Mouse (Mus musculus): Measurements from ENCODE around the gene Gal3st3. TPM values are rescaled to one million over a fixed set of nuclear protein-coding genes. Genes with fewer than 3 reads are reported as not detected.
A peak's percentile ranks its signal among the peaks of the same experiment; 100 is the strongest.

Gene Gal3st3
- polyA plus RNA-seq, 1 experiment from 2014 or later = 10.3 TPM

- Histone ChIP-seq H3K36me3 (replicated peaks) (peaks cover 78% of the 10 kb centered on the region), H3K4me1 (peaks cover 22% of the 10 kb centered on the region), H3K4me3 (no peak overlapping the region), H3K27ac (no peak overlapping the region), H3K9me3 (no peaks in the 10 kb centered on the region; the same call in 1 of the 2 replicates), H3K27me3 (ENCODE audit: poor library complexity, severe bottlenecking) (no peaks in the 10 kb centered on the region)
- WGBS = 82% methylated on average over 2 of the region's 2 CpGs
- no peak for DNase-seq (ENCODE audit: extremely low spot score, low spot score)
Observed at GRCm38 (mm10) chr19:5276531-5276930, 21.6 kb upstream of the Gal3st3 start.

GRCm38 (mm10) chr19:5277140-5277539, 21.0 kb upstream of the Gal3st3 start:
- no peaks in the 10 kb centered on the region for H3K27me3 ChIP-seq (ENCODE audit: poor library complexity, severe bottlenecking)
- DNase-seq (ENCODE audit: extremely low spot score, low spot score) = no peak
- H3K4me1 ChIP-seq = peaks cover 16% of the 10 kb centered on the region
- H3K36me3 ChIP-seq (replicated peaks) = peaks cover 84% of the 10 kb centered on the region
- no peak overlapping the region for H3K4me3 ChIP-seq
- 94% methylated on average over 3 of the region's 3 CpGs for WGBS
- no peak overlapping the region for H3K27ac ChIP-seq
- no peaks in the 10 kb centered on the region; the same call in 1 of the 2 replicates for H3K9me3 ChIP-seq

- peaks cover 97% of the 10 kb centered on the region for H3K36me3 ChIP-seq (replicated peaks)
- H3K4me3 ChIP-seq = no peak overlapping the region
- H3K27ac ChIP-seq = no peak overlapping the region
- WGBS = 94% methylated on average over 8 of the region's 8 CpGs
- H3K27me3 ChIP-seq (ENCODE audit: poor library complexity, severe bottlenecking) = no peaks in the 10 kb centered on the region
- no peak for DNase-seq (ENCODE audit: extremely low spot score, low spot score)
- no peaks in the 10 kb centered on the region; the same call in 1 of the 2 replicates for H3K9me3 ChIP-seq
- peaks cover 9% of the 10 kb centered on the region for H3K4me1 ChIP-seq
Observed at GRCm38 (mm10) chr19:5278381-5278780, 19.8 kb upstream of the Gal3st3 start.

GRCm38 (mm10) chr19:5294972-5295735, 3.0 kb upstream of the Gal3st3 start, which contains the start of gene Sf3b2:
Gene Sf3b2, minus strand, starts transcription at chr19:5295455.
- WGBS = under 1% methylated on average over 46 of the region's 46 CpGs
- H3K36me3 ChIP-seq (replicated peaks) = peaks cover 41% of the 10 kb centered on the region
- H3K27me3 ChIP-seq (ENCODE audit: poor library complexity, severe bottlenecking) = no peaks in the 10 kb centered on the region
- peak within 1 kb of the TSS; percentile 96 for H3K27ac ChIP-seq
- DNase-seq (ENCODE audit: extremely low spot score, low spot score) = peak; percentile 99
- peaks cover 50% of the 10 kb centered on the region for H3K4me1 ChIP-seq
- H3K9me3 ChIP-seq = no peaks in the 10 kb centered on the region
- H3K4me3 ChIP-seq = peak within 1 kb of the TSS; percentile 91

GRCm38 (mm10) chr19:5295736-5296075, 2.4 kb upstream of the Gal3st3 start:
- 8% methylated on average over 13 of the region's 13 CpGs for WGBS

GRCm38 (mm10) chr19:5296630-5297029, 1.5 kb upstream of the Gal3st3 start:
- Histone ChIP-seq H3K27me3 (ENCODE audit: poor library complexity, severe bottlenecking) (no peaks in the 10 kb centered on the region; the same call in 1 of the 2 replicates), H3K36me3 (replicated peaks) (peaks cover 26% of the 10 kb centered on the region), H3K9me3 (no peaks in the 10 kb centered on the region), H3K4me1 (peaks cover 50% of the 10 kb centered on the region), H3K27ac (no peak overlapping the region), H3K4me3 (peak overlapping the region; percentile 91; the same call in 1 of the 2 replicates)
- DNase-seq (ENCODE audit: extremely low spot score, low spot score) = no peak
- WGBS = 86% methylated on average over 5 of the region's 5 CpGs

More at GRCm38 (mm10) chr19:5295736-5296075, 2.4 kb upstream of the Gal3st3 start:
- Histone ChIP-seq H3K27ac (peak overlapping the region; percentile 96), H3K4me3 (peak overlapping the region; percentile 91), H3K9me3 (no peaks in the 10 kb centered on the region), H3K36me3 (replicated peaks) (peaks cover 36% of the 10 kb centered on the region), H3K27me3 (ENCODE audit: poor library complexity, severe bottlenecking) (no peaks in the 10 kb centered on the region; the same call in 1 of the 2 replicates), H3K4me1 (peaks cover 50% of the 10 kb centered on the region)
- DNase-seq (ENCODE audit: extremely low spot score, low spot score) = no peak

- 81% methylated on average over 6 of the region's 6 CpGs for WGBS
- Histone ChIP-seq H3K27ac (no peak overlapping the region), H3K27me3 (ENCODE audit: poor library complexity, severe bottlenecking) (no peaks in the 10 kb centered on the region; the same call in 1 of the 2 replicates), H3K4me1 (peaks cover 38% of the 10 kb centered on the region), H3K4me3 (no peak overlapping the region), H3K36me3 (replicated peaks) (peaks cover 26% of the 10 kb centered on the region), H3K9me3 (no peaks in the 10 kb centered on the region)
- no peak for DNase-seq (ENCODE audit: extremely low spot score, low spot score)
Observed at GRCm38 (mm10) chr19:5300588-5300987, 2.5 kb downstream of the Gal3st3 start.

- peaks cover 45% of the 10 kb centered on the region for H3K36me3 ChIP-seq (replicated peaks)
- peaks cover 11% of the 10 kb centered on the region for H3K9me3 ChIP-seq
- H3K4me3 ChIP-seq = no peak overlapping the region
- WGBS = 23% methylated on average over 4 of the region's 4 CpGs
- no peak overlapping the region for H3K27ac ChIP-seq
- H3K27me3 ChIP-seq (ENCODE audit: poor library complexity, severe bottlenecking) = peaks cover 13% of the 10 kb centered on the region
- DNase-seq (ENCODE audit: extremely low spot score, low spot score) = peak; percentile 25
- H3K4me1 ChIP-seq = peaks cover 26% of the 10 kb centered on the region
Observed at GRCm38 (mm10) chr19:5302455-5302854, 4.3 kb downstream of the Gal3st3 start.

GRCm38 (mm10) chr19:5306279-5306678, 8.1 kb downstream of the Gal3st3 start:
- no peak overlapping the region for H3K27ac ChIP-seq
- no peak for DNase-seq (ENCODE audit: extremely low spot score, low spot score)
- H3K27me3 ChIP-seq (ENCODE audit: poor library complexity, severe bottlenecking) = peaks cover 22% of the 10 kb centered on the region
- H3K4me1 ChIP-seq = peaks cover 8% of the 10 kb centered on the region
- WGBS = 89% methylated on average over 6 of the region's 6 CpGs
- H3K9me3 ChIP-seq = peaks cover 18% of the 10 kb centered on the region
- peaks cover 53% of the 10 kb centered on the region for H3K36me3 ChIP-seq (replicated peaks)
- no peak overlapping the region for H3K4me3 ChIP-seq

GRCm38 (mm10) chr19:5306968-5307734, 9.0 kb downstream of the Gal3st3 start:
- 0 out of 2 replicates have a peak overlapping the region, but pooled peaks have one; percentile 33 for H3K27ac ChIP-seq
- 47% methylated on average over 98 of the region's 98 CpGs for WGBS
- peak overlapping the region; percentile 36 for H3K4me3 ChIP-seq
- peaks cover 18% of the 10 kb centered on the region for H3K9me3 ChIP-seq
- H3K36me3 ChIP-seq (replicated peaks) = peaks cover 53% of the 10 kb centered on the region
- H3K27me3 ChIP-seq (ENCODE audit: poor library complexity, severe bottlenecking) = peaks cover 22% of the 10 kb centered on the region
- no peak for DNase-seq (ENCODE audit: extremely low spot score, low spot score)
- peaks cover 8% of the 10 kb centered on the region for H3K4me1 ChIP-seq

GRCm38 (mm10) chr19:5309025-5309424, 10.9 kb downstream of the Gal3st3 start:
- 81% methylated on average over 7 of the region's 7 CpGs for WGBS
- no peak overlapping the region for H3K27ac ChIP-seq
- peaks cover 8% of the 10 kb centered on the region for H3K4me1 ChIP-seq
- H3K27me3 ChIP-seq (ENCODE audit: poor library complexity, severe bottlenecking) = peaks cover 22% of the 10 kb centered on the region
- H3K36me3 ChIP-seq (replicated peaks) = peaks cover 38% of the 10 kb centered on the region
- no peak overlapping the region for H3K4me3 ChIP-seq
- peaks cover 18% of the 10 kb centered on the region for H3K9me3 ChIP-seq
- DNase-seq (ENCODE audit: extremely low spot score, low spot score) = no peak

GRCm38 (mm10) chr19:5313189-5313588, 15.1 kb downstream of the Gal3st3 start:
- no peaks in the 10 kb centered on the region for H3K4me1 ChIP-seq
- peaks cover 1% of the 10 kb centered on the region for H3K27me3 ChIP-seq (ENCODE audit: poor library complexity, severe bottlenecking)
- H3K36me3 ChIP-seq (replicated peaks) = peaks cover 1% of the 10 kb centered on the region
- peaks cover 16% of the 10 kb centered on the region for H3K9me3 ChIP-seq
- H3K4me3 ChIP-seq = no peak overlapping the region
- H3K27ac ChIP-seq = no peak overlapping the region
- no peak for DNase-seq (ENCODE audit: extremely low spot score, low spot score)
- 90% methylated on average over 8 of the region's 8 CpGs for WGBS
